Mouse (Mus musculus): Measurements from ENCODE around the gene Evpl.

DNA sequence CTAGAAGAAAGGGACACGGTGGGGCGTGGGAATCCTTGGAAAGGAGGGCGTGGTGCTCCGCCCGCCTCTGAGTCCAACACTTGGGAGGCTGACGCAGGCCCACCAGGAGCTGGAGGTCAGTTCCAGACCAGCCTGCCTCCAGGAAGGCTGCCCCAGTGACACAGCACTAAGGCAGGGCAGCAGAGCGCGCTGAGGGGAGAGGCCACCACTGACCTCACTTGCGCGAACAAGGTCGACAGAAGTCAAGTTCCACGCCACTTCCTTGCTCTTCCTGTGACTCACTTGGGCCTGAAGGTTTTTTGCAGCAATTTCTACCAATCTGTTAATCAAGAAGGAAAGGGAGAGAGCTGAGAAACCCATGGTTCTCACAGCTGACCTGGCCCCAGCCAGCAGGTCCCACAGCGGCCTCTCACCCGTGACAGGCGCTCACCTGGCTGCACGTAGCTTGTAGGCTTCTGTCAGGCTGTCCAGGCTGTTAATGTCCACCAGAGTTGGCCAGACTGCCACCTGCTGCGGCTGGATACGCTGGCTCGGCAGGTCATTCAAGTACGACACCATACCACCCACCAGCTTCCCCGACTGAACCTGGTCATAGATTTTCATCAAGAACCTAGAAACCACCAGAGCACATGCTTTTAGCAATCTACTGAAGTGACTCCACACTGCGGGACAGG lies 63.0 kb downstream of the Evpl start:
- no peak for TF ChIP-seq GATA1 (IDR thresholded peaks at IDR 0.05; ENCODE audit: low read length)
- no peak for TF ChIP-seq TAL1 (IDR thresholded peaks at IDR 0.05; ENCODE audit: low read length)
